Comparison of ENCODE assay signal across 9 mouse cellular contexts in genomic region chr5:53871665-53872312, GRCm38 (mm10).
DNase-seq lines count a peak whose midpoint lies in the region; ATAC-seq lines count a peak whose summit lies in the region.
"Had no signal": no experiment of that assay in that cellular context is flagged by ENCODE, and none has a peak within 500 bp of the region (broad histone marks: within the 10 kb centered on the region; RNA-seq: fewer than 3 reads in every experiment).

No protein-coding gene starts in this region.

- no peaks in the 10 kb centered on the region for H3K9me3 ChIP-seq in embryonic facial prominence, embryonic 11.5 days (replicated peaks; ENCODE audit: control insufficient read depth, low read length)
- no peaks in the 10 kb centered on the region for H3K9me3 ChIP-seq in heart, embryonic 16.5 days (replicated peaks; ENCODE audit: control insufficient read depth, low read length)
- no peaks in the 10 kb centered on the region for H3K9me3 ChIP-seq in liver, embryonic 13.5 days (replicated peaks)
- H3K9me3 ChIP-seq in stomach, embryonic 14.5 days (ENCODE audit: control insufficient read depth, low read depth, low read length): no peaks in the 10 kb centered on the region

- no peaks in the 10 kb centered on the region for H3K4me1 ChIP-seq in embryonic facial prominence, embryonic 11.5 days (ENCODE audit: control insufficient read depth, insufficient read depth, low read length)
- no peaks in the 10 kb centered on the region for H3K4me1 ChIP-seq in heart, embryonic 16.5 days (ENCODE audit: control insufficient read depth, insufficient read depth, low read length)
- H3K4me1 ChIP-seq in liver, embryonic 13.5 days (replicated peaks): no peaks in the 10 kb centered on the region
- H3K4me1 ChIP-seq in stomach, embryonic 14.5 days (ENCODE audit: control insufficient read depth, insufficient read depth, low read length): no peaks in the 10 kb centered on the region

- DNase-seq in CD4-positive helper T cell, adult 2 months (ENCODE audit: low read depth, low spot score): peak; percentile 62
- DNase-seq in adrenal gland, postnatal 36 days: peak; percentile 60 to 74
- DNase-seq in embryonic facial prominence, embryonic 11.5 days (ENCODE audit: low spot score): peak; percentile 68
- peak; percentile 81 for DNase-seq in kidney, postnatal 10 days
- peak; percentile 28 for DNase-seq in liver, embryonic 13.5 days
- DNase-seq in natural killer cell, adult 2 months (ENCODE audit: low spot score in 2 of 2): peak; percentile 26 to 62

- no peak overlapping the region for H3K9ac ChIP-seq in embryonic facial prominence, embryonic 11.5 days (replicated peaks; ENCODE audit: low read length)
- H3K9ac ChIP-seq in heart, embryonic 16.5 days (ENCODE audit: low read length): 0 out of 2 replicates have a peak overlapping the region, but pooled peaks have one; percentile 21
- H3K9ac ChIP-seq in liver, embryonic 13.5 days: no peak overlapping the region
- H3K9ac ChIP-seq in stomach, embryonic 14.5 days (replicated peaks; ENCODE audit: low read depth, low read length): no peak overlapping the region

- WGBS in embryonic facial prominence, embryonic 11.5 days: 30% methylated on average over 6 of the region's 6 CpGs
- WGBS in heart, embryonic 16.5 days: 28% methylated on average over 6 of the region's 6 CpGs
- 28% methylated on average over 6 of the region's 6 CpGs for WGBS in liver, embryonic 13.5 days (ENCODE audit: insufficient replicate concordance)
- WGBS in stomach, embryonic 14.5 days: 27% methylated on average over 6 of the region's 6 CpGs

- no peak overlapping the region for H3K4me3 ChIP-seq in embryonic facial prominence, embryonic 11.5 days (ENCODE audit: low read depth, low read length)
- no peak overlapping the region for H3K4me3 ChIP-seq in heart, embryonic 16.5 days (ENCODE audit: low read length)
- H3K4me3 ChIP-seq in liver, embryonic 13.5 days (replicated peaks): no peak overlapping the region
- H3K4me3 ChIP-seq in stomach, embryonic 14.5 days (ENCODE audit: low read depth, low read length): no peak overlapping the region
- H3K4me3 ChIP-seq: erythroblast, embryonic 14.5 days had no signal

- H3K27me3 ChIP-seq in embryonic facial prominence, embryonic 11.5 days (ENCODE audit: control insufficient read depth, insufficient read depth, low read length): no peaks in the 10 kb centered on the region
- H3K27me3 ChIP-seq in heart, embryonic 16.5 days (ENCODE audit: control insufficient read depth, insufficient read depth, low read length): no peaks in the 10 kb centered on the region
- no peaks in the 10 kb centered on the region for H3K27me3 ChIP-seq in liver, embryonic 13.5 days
- H3K27me3 ChIP-seq in stomach, embryonic 14.5 days (ENCODE audit: control insufficient read depth, insufficient read depth, low read length): no peaks in the 10 kb centered on the region

- no peak; the same call in 1 of the 2 replicates for ATAC-seq in embryonic facial prominence, embryonic 11.5 days (replicated peaks; ENCODE audit: insufficient number of reproducible peaks, low FRiP score, low TSS enrichment, low read depth)
- no peak; the same call in 1 of the 2 replicates for ATAC-seq in heart, embryonic 16.5 days (replicated peaks; ENCODE audit: extremely low read depth, insufficient read depth, low FRiP score)
- ATAC-seq in liver, embryonic 13.5 days (ENCODE audit: low read depth): no peak; the same call in 1 of the 2 replicates
- ATAC-seq in stomach, embryonic 14.5 days (ENCODE audit: insufficient number of reproducible peaks, insufficient read depth, low FRiP score, low read depth): peak; percentile 76; the same call in 1 of the 2 replicates

- no peak overlapping the region for H3K4me2 ChIP-seq in embryonic facial prominence, embryonic 11.5 days (ENCODE audit: low read depth, low read length)
- H3K4me2 ChIP-seq in heart, embryonic 16.5 days (ENCODE audit: low read depth, low read length): 0 out of 2 replicates have a peak overlapping the region, but pooled peaks have one; percentile 25
- 0 out of 2 replicates have a peak overlapping the region, but pooled peaks have one; percentile 2 for H3K4me2 ChIP-seq in liver, embryonic 13.5 days
- H3K4me2 ChIP-seq in stomach, embryonic 14.5 days (replicated peaks; ENCODE audit: low read depth, low read length): no peak overlapping the region

- no peaks in the 10 kb centered on the region; the same call in 1 of the 2 replicates for H3K36me3 ChIP-seq in embryonic facial prominence, embryonic 11.5 days (replicated peaks; ENCODE audit: control insufficient read depth, insufficient read depth, low read depth, low read length)
- H3K36me3 ChIP-seq in heart, embryonic 16.5 days (ENCODE audit: control insufficient read depth, insufficient read depth): 0 out of 2 replicates have a peak, but pooled peaks cover 3% of the 10 kb centered on the region
- H3K36me3 ChIP-seq in liver, embryonic 13.5 days: no peaks in the 10 kb centered on the region
- H3K36me3 ChIP-seq in stomach, embryonic 14.5 days (ENCODE audit: control insufficient read depth, insufficient read depth, low read length): no peaks in the 10 kb centered on the region; the same call in 1 of the 2 replicates

- H3K27ac ChIP-seq in embryonic facial prominence, embryonic 11.5 days (replicated peaks; ENCODE audit: low read depth, low read length): no peak overlapping the region
- H3K27ac ChIP-seq in heart, embryonic 16.5 days (ENCODE audit: low read length): no peak overlapping the region
- no peak overlapping the region for H3K27ac ChIP-seq in liver, embryonic 13.5 days
- H3K27ac ChIP-seq in stomach, embryonic 14.5 days (ENCODE audit: low read length): no peak overlapping the region

Comparison
In these comparisons a context has a peak if more than half of its experiments do, and no peak if none do; other contexts are left out.
1. DNase-seq: peak in every context shown above with its lines; median percentile 81 in kidney, postnatal 10 days; 68 in embryonic facial prominence, embryonic 11.5 days; 67 in adrenal gland, postnatal 36 days; 62 in CD4-positive helper T cell, adult 2 months; 44 in natural killer cell, adult 2 months; 28 in liver, embryonic 13.5 days.
2. H3K4me2 ChIP-seq: peak in heart, embryonic 16.5 days (single experiment) and liver, embryonic 13.5 days (single experiment); none in embryonic facial prominence, embryonic 11.5 days (single experiment) and stomach, embryonic 14.5 days (single experiment).